Mouse (Mus musculus) E14TG2a.4 (cell line): ENCODE measurements around the gene C87499.
A peak's percentile ranks its signal among the peaks of the same experiment; 100 is the strongest.

Experiments used
- H3K27me3 ChIP-seq: 2 replicates; pipeline ENCODE4 v1.6.1; 2014; ENCODE audit warnings: low read length, control low read depth; ENCODE audit not compliant: insufficient read depth
- H3K36me3 ChIP-seq: 2 replicates; pipeline ENCODE4 v1.6.1; 2014; ENCODE audit warnings: low read length, control low read depth; ENCODE audit not compliant: insufficient read depth
- H3K4me1 ChIP-seq: replicated peaks from 2 replicates; pipeline ENCODE4 v1.6.1; 2014; ENCODE audit warnings: low read depth, low read length, control low read depth
- H3K4me3 ChIP-seq: replicated peaks from 2 replicates; pipeline ENCODE4 v1.5.1; 2014; ENCODE audit warnings: mild to moderate bottlenecking, low read length
- H3K9me3 ChIP-seq: 2 replicates; pipeline ENCODE4 v1.6.1; 2014; ENCODE audit warnings: low read length, control low read depth
- CTCF ChIP-seq: conservative IDR thresholded peaks from 2 replicates; pipeline ENCODE4 v1.5.1; 2014; ENCODE audit warnings: low read length
- NANOG ChIP-seq: IDR thresholded peaks from 2 replicates; pipeline ENCODE4 v1.6.1; 2014; ENCODE audit warnings: borderline replicate concordance, low read length, mixed read lengths
- POU5F1 ChIP-seq: IDR thresholded peaks from 2 replicates; pipeline ENCODE4 v1.6.1; 2014; ENCODE audit warnings: low read length, borderline replicate concordance

Gene C87499

DNA sequence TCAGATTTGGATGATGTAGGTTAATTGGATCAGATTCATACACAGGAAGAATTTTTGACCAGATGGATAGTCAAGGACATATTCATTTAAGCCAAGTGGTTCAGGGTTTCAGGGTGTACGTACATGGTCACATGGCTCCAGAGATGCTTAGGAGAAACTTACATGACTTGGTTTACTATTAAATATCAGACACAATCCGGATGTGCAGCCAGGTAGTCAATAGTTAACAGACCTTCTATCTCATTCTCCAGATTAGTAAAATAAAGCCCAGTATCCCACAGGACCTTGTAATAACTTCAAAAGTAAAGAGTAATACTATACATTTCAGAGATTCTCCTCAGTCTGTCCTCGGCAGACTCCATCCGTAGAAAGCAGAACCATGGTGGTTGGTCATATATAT lies at the start of gene C87499:
Gene C87499 (minus strand): TSS at position 101 of the 400 bp plus-strand sequence.
- no peaks in the 10 kb centered on the region for H3K27me3 ChIP-seq
- H3K4me1 ChIP-seq, result no peaks in the 10 kb centered on the region
- no peak within 1 kb of the TSS for H3K4me3 ChIP-seq
- H3K9me3 ChIP-seq, result peaks cover 5% of the 10 kb centered on the region
- H3K36me3 ChIP-seq, result no peaks in the 10 kb centered on the region
- TF ChIP-seq NANOG (no peak), CTCF (no peak), POU5F1 (no peak)

DNA sequence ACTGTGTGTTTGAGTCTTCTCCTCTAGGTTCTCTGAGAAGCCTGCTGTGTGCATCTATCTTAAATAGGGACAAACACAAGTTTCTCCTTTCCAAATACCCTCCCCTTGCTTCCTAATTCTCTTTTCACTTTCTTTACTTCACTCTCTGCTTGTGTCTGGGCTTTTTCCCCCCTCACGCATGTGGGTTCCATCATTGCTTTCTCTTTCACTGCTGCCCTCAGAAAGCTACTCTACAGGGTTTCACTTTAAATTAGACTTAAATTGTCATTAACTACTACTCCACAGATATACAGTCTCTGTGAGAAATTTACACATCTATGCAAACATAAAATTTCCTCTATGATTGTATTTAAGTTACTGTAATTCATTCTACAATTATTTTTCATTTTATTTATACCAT lies 49.6 kb upstream of the C87499 start, which contains the start of gene Ifna2:
Gene Ifna2 (minus strand): TSS at position 101 of the 400 bp plus-strand sequence.
- Histone ChIP-seq H3K27me3 (no peaks in the 10 kb centered on the region), H3K9me3 (peaks cover 5% of the 10 kb centered on the region; the same call in 1 of the 2 replicates), H3K36me3 (no peaks in the 10 kb centered on the region), H3K4me3 (no peak within 1 kb of the TSS), H3K4me1 (no peaks in the 10 kb centered on the region)
- TF ChIP-seq NANOG, result no peak
- TF ChIP-seq POU5F1, result no peak
- no peak for TF ChIP-seq CTCF

DNA sequence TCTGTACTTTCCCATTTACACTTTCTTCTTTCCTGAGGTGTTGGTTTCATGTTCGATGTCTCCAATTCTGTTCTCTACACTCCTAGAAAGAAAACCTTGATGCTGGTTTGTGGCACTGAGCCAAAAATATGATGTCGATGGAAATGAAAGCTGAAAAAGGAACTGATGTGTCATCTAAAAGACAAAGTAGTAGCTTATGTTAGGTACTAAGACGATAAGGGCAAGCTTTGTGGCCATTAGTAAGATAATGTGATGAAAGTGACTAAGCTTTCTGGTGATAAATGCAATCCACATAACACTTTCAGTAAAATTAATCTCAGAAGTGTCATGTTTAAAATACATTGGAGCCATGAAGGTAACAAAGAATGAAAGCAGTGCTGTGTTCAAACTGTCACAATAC lies 47.1 kb upstream of the C87499 start:
- H3K9me3 ChIP-seq, result no peaks in the 10 kb centered on the region
- no peaks in the 10 kb centered on the region for H3K4me1 ChIP-seq
- no peaks in the 10 kb centered on the region for H3K27me3 ChIP-seq
- H3K36me3 ChIP-seq, result no peaks in the 10 kb centered on the region
- no peak overlapping the region for H3K4me3 ChIP-seq
- TF ChIP-seq CTCF (no peak), NANOG (no peak), POU5F1 (no peak)

DNA sequence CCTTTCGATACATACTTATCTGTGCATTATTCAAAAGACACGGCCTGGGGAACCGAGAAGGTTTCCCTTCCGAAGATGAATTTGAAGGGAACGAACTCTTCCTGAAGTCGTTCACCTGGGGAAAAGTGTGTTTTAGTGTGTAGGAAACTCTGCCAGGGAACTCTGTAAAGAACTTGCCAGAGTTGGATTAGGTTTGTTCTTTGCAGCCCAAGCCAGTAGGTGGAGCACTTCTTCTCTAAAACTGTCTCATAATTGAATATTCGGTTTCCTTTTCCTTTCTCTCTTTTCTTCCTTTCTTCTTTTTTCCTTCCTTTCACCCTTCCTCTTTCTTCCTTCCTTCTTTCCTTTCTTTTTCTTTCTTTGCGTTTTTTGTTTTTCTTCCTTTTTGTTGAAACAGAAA lies 46.2 kb upstream of the C87499 start:
- no peaks in the 10 kb centered on the region for H3K27me3 ChIP-seq
- H3K4me3 ChIP-seq, result no peak overlapping the region
- no peaks in the 10 kb centered on the region for H3K36me3 ChIP-seq
- TF ChIP-seq NANOG (no peak), POU5F1 (no peak), CTCF (peak; percentile 44)
- H3K4me1 ChIP-seq, result no peaks in the 10 kb centered on the region
- no peaks in the 10 kb centered on the region for H3K9me3 ChIP-seq

DNA sequence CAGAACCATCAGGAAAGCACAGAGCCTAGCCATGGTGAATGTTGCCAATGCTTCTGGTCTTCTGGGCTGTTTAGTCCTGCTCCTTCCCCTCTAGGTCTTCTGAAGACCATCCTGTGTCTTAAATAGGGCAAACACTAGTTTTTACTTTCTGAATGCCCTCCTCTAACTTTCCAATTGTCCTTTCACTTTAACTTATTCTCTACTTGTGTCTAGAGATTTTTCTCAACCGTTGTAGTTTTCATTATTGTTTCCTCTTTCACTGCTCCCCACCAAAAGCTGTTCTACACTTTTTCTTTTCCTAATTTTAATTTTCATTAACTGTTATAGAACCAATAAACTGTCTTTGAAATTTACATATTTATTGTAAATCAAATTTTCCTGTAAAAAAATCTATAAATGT lies 42.6 kb upstream of the C87499 start, which contains the start of gene Ifna16:
Gene Ifna16 (minus strand): TSS at position 101 of the 400 bp plus-strand sequence.
- no peak within 1 kb of the TSS for H3K4me3 ChIP-seq
- H3K36me3 ChIP-seq, result no peaks in the 10 kb centered on the region
- no peaks in the 10 kb centered on the region for H3K9me3 ChIP-seq
- no peak for TF ChIP-seq NANOG
- no peak for TF ChIP-seq CTCF
- no peak for TF ChIP-seq POU5F1
- H3K27me3 ChIP-seq, result no peaks in the 10 kb centered on the region
- H3K4me1 ChIP-seq, result no peaks in the 10 kb centered on the region

DNA sequence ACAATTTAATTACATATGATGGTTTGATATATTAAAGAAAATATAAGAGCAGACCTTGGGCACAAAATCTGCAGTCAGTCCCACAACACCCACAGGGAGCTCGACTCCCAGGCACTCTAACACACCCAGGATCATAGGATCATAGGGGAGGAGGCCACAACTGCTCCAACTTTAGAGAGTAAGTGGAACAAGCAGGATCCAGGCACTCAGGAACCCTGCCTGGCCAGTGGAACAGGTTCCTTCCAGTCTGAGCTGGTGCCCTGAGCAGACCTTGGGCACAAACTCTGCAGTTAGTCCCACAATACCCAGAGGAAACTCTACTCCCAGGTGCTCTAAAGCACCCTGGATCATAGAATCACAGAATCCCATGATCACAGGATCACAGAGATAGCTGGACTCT lies 21.2 kb upstream of the C87499 start:
- H3K36me3 ChIP-seq, result no peaks in the 10 kb centered on the region
- H3K4me1 ChIP-seq, result peaks cover 10% of the 10 kb centered on the region
- peaks cover 73% of the 10 kb centered on the region for H3K9me3 ChIP-seq
- H3K27me3 ChIP-seq, result no peaks in the 10 kb centered on the region
- TF ChIP-seq CTCF, result no peak
- no peak for TF ChIP-seq POU5F1
- TF ChIP-seq NANOG, result no peak
- H3K4me3 ChIP-seq, result no peak overlapping the region

DNA sequence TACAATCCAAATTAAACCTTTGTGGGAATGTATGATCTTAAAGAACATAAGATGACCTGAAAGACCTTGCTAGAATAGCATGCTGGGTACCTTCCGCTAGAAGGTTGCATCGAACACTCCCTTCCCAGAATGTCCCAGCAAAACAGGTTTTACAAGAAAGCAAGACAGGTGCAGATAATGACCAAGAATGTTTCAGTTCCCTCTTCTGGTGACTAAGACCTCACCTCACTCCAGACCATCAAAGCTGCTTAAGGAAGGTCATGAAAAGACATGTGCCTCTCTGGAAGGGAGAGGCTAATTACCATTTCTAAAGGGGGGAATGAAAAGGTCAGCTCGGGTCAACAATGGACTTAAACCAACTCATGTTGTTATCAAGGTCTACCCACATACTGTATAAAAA lies 19.4 kb upstream of the C87499 start:
- no peaks in the 10 kb centered on the region for H3K27me3 ChIP-seq
- H3K4me3 ChIP-seq, result no peak overlapping the region
- no peaks in the 10 kb centered on the region for H3K36me3 ChIP-seq
- H3K4me1 ChIP-seq, result peaks cover 10% of the 10 kb centered on the region
- no peak for TF ChIP-seq CTCF
- peak; percentile 40; the same call in 1 of the 2 replicates for TF ChIP-seq NANOG
- H3K9me3 ChIP-seq, result peaks cover 84% of the 10 kb centered on the region

DNA sequence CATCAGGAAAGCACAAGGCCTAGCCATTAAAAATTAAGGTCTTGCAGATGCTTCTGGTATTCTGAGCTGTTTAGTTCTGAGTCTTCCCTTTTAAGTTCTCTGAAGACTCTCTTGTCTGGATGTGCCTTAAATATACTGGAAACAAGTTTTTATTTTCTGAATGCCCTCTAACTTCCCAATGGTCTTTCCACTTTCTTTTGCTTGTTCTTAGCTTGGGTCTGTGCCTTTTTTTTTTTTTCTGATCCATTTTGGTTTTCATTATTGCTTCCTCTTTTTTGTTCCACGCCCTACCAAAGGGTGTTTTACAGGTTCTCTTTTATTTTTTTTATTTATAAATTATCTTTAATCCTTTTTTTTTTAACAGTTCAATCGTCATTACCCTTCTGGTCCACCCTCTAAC lies 10.1 kb upstream of the C87499 start, which contains the start of gene Ifna13:
Gene Ifna13 (minus strand): TSS at position 101 of the 400 bp plus-strand sequence.
- Histone ChIP-seq H3K36me3 (no peaks in the 10 kb centered on the region), H3K4me1 (no peaks in the 10 kb centered on the region), H3K4me3 (no peak within 1 kb of the TSS), H3K27me3 (no peaks in the 10 kb centered on the region), H3K9me3 (peaks cover 85% of the 10 kb centered on the region)
- TF ChIP-seq POU5F1 (no peak), CTCF (no peak)

DNA sequence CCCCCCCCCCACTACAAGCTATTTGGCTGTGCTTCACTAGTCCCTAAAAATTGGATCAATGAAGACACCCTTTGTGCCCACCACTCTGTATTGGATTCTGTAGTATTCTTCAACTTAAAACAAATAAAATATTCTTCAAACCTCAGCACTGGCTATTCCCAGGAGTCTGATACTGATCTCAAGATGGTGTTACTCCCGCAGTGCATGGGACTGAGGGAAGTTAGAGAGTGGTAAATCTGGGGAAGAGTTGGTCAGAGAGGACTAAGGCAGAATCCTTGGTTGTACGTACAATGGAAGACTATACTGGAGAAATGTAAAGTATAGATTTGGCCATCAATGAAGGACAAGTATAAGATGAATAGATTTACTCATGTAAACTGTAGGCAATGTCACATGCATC lies 8.3 kb upstream of the C87499 start:
- TF ChIP-seq POU5F1 (no peak), CTCF (no peak), NANOG (no peak)
- Histone ChIP-seq H3K4me3 (no peak overlapping the region), H3K4me1 (no peaks in the 10 kb centered on the region)

More for the DNA sequence above, 8.3 kb upstream of the C87499 start:
- H3K36me3 ChIP-seq, result no peaks in the 10 kb centered on the region
- no peaks in the 10 kb centered on the region for H3K27me3 ChIP-seq
- H3K9me3 ChIP-seq, result peaks cover 70% of the 10 kb centered on the region
